Mouse (Mus musculus): ENCODE data around the gene Shroom3. TPM values are rescaled to one million over a fixed set of nuclear protein-coding genes. Genes with fewer than 3 reads are reported as not detected.

Gene Shroom3
- total RNA-seq, 4 experiments from 2014 or later = 0.29 to 1.0 (median 0.81) TPM

DNA sequence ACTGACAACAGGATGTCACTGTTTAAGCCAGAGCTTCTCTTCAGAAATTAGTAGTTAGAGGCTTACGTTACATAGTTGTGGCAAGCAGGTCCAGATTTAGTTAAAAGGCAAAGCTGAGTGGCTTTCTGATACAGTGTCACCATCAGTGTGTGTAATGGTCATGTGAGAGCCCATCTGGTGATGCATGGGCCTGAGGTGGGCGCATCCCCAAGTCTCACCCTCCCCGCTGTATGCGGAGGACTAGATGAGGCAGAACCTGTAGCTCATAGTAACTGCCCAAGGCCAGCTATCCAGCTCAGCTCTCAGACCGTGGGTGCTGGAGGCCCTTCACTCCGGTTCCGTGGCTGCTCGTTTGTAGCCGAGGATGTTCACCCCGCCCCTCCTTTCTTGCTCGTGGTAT lies 278.1 kb downstream of the Shroom3 start:
- no peak for DNase-seq (ENCODE audit: low spot score in 2 of 2)

DNA sequence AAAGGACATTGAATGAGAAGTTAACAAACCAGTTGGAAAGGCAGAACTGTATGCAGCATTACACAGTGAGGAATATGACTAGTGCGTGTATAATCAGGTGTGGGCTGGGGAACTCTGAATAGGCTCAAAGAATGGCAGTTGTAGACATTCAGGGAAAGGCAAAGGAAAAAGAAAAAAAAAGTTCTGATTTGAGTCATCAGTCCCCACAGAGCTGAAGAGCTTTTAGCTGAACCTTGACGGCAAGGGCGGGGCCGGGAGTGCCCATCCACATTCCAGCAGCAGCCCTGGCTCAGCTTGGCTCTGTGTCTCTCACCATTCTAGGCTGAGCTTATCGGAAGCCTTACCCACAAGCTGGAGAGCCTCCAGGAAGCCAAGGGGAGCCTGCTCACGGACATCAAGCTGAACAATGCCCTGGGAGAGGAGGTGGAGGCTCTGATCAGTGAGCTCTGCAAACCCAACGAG lies 278.6 kb downstream of the Shroom3 start:
- no peak for DNase-seq (ENCODE audit: low spot score in 2 of 2)

DNA sequence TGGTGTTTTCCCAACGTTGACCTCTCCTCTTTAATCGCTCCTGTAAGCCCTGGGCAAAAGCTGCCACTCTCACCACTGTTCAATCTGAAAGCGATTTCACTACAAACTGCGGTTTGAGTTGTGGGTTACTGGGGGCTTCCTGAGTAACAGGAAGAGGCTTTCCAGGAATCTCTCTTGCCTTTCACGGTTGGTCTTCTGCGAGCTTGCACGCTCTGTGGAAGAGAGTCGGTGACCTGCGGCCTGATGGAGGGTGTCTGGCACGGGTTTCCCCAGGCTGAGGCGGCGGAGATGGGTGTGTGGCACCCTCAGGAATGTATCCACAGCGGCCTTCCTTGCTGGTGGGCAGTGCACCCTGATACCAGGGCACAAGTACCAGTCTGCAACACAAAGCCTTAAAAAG lies 281.5 kb downstream of the Shroom3 start:
- no peak for DNase-seq (ENCODE audit: low spot score in 2 of 2)

DNA sequence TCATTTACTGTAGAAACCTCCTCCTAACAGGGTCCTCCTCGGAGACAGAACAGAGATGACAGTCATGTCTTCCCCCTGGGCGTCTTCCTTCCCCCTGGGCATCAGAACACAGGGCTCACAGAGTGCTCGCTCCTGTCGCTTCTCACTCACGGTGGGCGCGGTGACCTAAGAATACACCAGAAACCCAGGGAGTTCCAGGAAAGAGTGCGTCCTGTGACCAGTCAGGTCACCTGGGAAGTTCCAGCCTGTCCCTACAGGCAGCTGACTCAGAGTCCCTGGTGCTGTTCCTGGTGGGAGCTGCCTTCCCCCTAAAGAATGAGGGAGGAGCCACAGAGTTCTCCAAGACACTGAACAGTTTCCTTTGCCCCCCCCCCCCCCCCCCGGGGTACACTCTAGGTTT lies 283.9 kb downstream of the Shroom3 start:
- no peak for DNase-seq (ENCODE audit: low spot score in 2 of 2)

DNA sequence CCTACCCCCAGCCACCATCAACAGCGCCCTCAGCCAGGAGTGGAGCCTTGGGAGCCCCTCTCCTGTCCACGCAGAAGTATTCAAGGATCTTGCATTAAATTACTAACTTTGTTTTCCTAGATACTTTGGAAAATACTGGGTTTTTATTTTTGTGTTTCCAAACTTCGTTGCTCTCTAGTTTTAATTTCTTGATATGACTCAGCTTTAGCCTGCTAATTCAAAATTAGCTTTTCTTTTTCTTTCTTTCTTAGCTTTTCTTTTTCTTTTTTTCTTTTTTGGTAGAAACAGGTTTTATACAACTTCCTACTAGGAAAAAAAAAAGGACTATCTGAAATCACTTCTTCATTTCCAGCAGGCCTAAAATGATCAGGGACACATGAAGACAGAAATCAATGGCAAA lies 284.7 kb downstream of the Shroom3 start:
- no peak for DNase-seq (ENCODE audit: low spot score in 2 of 2)

DNA sequence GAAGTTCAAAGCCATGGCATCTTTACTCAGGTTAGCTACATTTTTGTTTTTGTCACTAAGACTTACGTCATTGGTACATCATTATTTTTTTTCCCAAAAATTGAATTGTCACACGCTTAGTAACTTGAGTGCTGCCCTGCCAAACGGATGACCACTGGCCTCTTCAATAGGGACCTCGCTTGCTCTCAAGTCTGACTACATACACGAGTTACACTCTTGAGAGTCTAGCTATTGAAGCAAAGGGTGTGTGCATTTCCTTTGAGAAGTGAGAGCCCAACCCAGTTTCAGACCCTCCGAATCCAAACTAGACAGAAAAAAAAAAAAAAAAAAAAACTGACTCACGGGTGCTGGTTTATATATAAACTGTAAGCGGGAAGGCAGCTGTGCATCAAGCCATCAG lies 286.2 kb downstream of the Shroom3 start:
- DNase-seq (ENCODE audit: low spot score in 2 of 2) = no peak

DNA sequence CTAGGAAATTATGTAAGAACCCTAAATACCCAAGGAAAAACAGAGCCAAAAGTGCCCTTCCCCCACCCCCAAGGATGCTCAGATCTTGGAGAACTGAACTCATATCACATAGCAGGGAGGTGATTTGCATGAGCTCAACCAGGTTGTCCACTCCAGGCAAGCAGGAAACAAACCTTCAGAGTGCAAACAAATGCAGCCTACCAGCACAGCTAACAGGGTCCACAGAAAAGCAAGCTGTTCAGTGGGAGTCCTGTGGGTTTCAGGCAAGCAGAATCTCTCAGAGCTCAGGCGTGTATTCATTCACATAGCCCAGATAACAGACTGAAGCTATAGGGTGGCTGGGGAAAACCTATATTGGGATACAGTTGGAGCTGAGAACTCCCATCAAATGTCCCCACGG lies 286.7 kb downstream of the Shroom3 start:
- DNase-seq (ENCODE audit: low spot score in 2 of 2) = no peak

GRCm38 (mm10) chr5:92970480-92970879 lies 287.2 kb downstream of the Shroom3 start:
- DNase-seq (ENCODE audit: low spot score in 2 of 2) = no peak

- no peak for DNase-seq (ENCODE audit: low spot score in 2 of 2)
Measured at GRCm38 (mm10) chr5:92980393-92980792, 297.2 kb downstream of the Shroom3 start.

DNA sequence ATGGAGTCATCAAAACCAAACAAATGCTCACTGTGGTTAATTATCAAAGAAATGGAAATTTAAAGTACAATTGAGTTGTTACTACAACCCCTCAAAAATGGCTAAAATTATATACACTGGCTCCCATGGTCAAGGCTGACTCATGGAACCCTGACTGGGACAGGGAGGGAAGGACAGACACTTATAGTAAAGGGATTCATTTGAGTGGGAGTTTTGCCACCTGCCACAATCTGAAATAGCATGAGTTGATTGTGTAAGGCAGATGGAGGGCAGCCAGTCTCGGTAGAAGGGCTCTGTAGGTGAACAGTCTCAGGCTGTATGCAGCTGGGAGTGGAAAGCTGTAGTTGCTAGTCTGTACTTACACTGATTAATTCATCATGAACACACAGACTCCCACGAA lies 297.6 kb downstream of the Shroom3 start:
- DNase-seq (ENCODE audit: low spot score in 2 of 2) = no peak

DNA sequence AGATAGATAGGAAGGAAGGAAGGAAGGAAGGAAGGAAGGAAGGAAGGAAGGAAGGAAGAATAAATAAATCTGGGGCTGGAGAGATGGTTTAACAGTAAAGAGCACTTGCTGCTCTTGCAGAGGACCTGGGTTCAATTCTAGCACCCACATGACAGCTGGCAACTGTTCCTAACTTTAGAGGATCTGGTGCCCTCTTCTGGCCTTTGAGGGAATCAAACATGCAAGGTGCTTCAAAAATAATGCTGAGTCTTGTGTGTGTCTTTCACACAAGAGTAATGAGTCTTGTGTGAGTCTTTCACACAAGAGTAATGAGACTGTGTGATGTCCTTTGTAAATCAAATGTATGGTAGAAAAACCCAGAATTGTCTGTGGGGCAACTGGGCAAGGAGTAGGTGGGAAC lies 299.4 kb downstream of the Shroom3 start:
- DNase-seq (ENCODE audit: low spot score in 2 of 2) = no peak

DNA sequence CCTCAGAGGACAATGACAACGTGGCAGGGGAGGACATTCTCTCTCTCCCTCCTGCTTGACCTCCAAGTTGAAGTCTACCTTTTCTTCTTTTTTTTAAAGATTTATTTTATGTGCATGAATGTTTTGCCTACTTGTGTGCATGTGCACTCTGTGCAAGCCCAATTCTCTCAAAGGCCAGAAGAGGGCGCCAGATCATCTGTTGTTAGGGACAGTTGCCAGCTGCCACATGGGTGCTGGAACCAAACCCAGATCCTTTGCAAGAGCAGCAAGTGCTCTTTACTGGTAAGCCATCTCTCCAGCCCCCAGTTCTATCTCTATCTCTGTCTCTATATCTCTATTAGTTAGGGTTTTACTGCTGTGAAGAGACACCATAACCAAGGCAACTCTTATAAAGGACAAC lies 300.7 kb downstream of the Shroom3 start:
- no peak for DNase-seq (ENCODE audit: low spot score in 2 of 2)

DNA sequence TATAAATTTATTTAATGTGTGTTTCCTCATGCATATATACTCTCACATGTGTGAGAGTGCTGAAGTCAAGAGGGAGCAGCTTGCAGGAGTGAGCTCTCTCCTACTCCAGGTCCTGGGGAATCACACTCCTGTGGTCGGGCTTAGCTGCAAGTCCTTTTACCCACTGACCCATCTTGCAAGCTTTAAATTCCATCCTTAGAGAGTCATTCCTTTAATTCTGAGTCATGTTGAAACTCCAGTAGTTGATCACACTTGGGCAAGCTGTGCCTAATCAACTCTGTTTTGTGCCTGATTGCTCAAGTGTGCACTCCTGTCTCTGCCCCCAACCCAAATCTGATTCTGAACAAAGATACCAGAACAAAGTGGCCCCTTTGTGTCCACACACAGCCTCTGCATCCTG lies 301.5 kb downstream of the Shroom3 start:
- no peak for DNase-seq (ENCODE audit: low spot score in 2 of 2)

GRCm38 (mm10) chr5:92985391-92985790 lies 302.2 kb downstream of the Shroom3 start:
- DNase-seq (ENCODE audit: low spot score in 2 of 2) = no peak

GRCm38 (mm10) chr5:92986651-92987610 lies 303.7 kb downstream of the Shroom3 start:
- DNase-seq (ENCODE audit: low spot score in 2 of 2) = no peak

GRCm38 (mm10) chr5:92987891-92988768 lies 304.9 kb downstream of the Shroom3 start:
- DNase-seq (ENCODE audit: low spot score in 2 of 2) = no peak

DNA sequence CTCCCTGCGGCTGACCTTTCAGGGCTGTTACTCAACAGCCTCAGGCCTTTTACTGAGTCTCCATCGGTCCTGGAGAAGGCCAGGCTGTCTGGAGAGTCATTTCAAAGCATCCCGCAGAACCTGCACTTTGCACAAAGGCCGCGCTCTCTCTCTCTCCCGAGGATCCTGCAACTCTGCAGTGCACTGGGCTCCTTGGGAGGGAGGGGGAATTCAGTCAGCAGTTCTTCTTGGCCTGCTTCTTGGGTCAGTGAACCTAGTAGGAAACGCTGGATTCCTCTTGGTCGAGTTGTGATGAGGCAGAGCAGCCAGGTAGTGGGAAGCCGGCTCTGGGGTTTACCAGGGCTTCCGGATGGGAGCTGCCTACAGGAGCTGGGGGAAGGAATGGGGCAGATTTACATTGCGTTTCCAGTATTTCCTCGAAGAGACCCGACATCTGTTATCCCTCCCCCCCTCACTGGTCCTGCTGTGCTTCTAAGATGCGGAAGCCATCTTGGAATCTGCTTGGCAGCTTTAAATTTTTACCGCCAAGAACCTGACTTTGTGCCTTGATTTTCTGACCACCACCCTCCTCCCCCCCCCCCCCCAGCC lies 305.6 kb downstream of the Shroom3 start:
- no peak for DNase-seq (ENCODE audit: low spot score in 2 of 2)

- DNase-seq (ENCODE audit: low spot score in 2 of 2) = no peak
Measured at GRCm38 (mm10) chr5:92992106-92992505, 308.9 kb downstream of the Shroom3 start.

- DNase-seq (ENCODE audit: low spot score in 2 of 2) = no peak
Measured at GRCm38 (mm10) chr5:92994309-92994708, 311.1 kb downstream of the Shroom3 start.

DNA sequence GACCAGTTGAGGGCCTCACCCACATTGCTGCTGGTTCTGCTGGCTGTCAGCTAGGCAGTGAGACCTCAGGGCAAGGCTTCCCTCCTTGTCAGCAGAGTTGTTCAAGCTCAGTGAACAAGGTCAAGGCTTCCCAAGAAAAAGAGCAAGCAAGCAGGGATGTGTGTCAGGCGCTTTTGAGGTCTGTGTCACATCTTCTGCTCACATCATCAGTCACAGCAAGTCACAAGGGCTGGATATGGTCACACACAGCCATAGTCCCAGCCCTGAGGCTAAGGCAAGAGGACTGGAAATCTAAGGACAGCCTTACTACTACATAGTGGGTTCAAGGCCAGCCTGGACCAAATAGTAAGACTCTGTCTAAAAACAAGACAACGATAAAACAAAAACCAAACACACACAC lies 311.6 kb downstream of the Shroom3 start:
- no peak for DNase-seq (ENCODE audit: low spot score in 2 of 2)

DNA sequence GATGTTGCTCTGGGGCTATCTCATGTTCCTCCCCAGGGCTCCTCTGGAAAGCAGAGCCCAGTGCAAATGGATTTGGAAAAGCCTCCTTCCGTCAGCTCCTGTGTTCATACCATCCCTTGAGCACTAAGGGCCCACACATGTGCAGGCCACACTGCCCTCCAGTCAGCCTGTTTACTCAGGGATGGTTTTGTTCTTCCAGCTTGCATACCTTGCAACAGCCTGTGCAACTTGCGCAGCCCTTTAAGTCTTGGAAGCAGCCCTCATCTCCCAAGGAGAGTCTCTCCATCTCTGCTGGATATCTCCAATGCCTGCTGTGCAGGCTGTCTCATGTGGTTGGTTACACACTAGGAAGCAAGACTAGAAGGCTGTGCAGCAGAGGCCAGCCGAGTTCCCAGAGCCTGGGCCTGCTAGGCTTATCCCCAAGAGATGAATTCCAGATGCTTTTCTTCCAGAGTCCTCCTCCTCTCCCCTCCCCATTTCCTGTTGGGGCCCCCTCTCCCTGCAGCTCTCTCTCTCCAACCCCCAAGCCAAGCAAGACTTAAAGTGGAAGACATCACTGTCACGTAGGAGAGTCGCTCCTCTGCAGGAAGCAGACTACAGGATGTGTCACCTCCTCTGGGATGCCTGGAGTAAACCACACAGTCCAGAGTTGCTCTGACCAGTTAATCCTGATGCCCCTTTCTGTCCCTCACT lies 314.3 kb downstream of the Shroom3 start:
- DNase-seq (ENCODE audit: low spot score in 2 of 2) = peak; percentile 8 to 29
